Mouse (Mus musculus) liver, postnatal 0 days (tissue): Measurements from ENCODE around the gene Cped1.

Experiments
- CTCF ChIP-seq: sonication (generic); IDR thresholded peaks from 2 replicates; pipeline ENCODE4 v1.5.1; 2016; ENCODE audit warnings: antibody characterized with exemption, low read depth
- EP300 ChIP-seq: IDR thresholded peaks from 2 replicates; pipeline ENCODE4 v1.6.1; 2016; ENCODE audit warnings: antibody characterized with exemption, low read depth, mild to moderate bottlenecking

DNA sequence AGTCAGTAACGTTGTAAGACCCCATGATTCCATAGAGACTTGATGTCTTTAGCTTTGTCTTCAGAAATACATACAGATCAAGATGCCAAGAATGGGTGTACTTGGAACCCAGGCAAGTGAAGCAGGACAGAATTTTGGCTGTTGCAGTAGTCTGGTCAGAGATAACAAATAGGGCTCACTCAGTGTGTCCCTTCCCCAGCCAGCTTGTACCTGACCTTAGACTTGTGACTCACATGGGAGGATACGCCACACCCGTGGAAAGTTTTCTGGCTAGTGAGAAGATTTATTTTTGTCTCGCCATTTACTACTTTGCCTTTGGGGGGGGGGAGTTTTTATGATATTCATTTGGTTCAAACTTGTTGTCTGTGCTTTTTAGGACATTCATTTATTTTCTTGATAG is 78.6 kb downstream of the Cped1 start:
- TF ChIP-seq CTCF (no peak), EP300 (no peak)
